Mouse (Mus musculus) mammary gland, adult 2 months (tissue): ENCODE results near the gene Zfp598. TPM values are rescaled to one million over a fixed set of nuclear protein-coding genes. Genes with fewer than 3 reads are reported as not detected.

Source experiments
- polyA plus RNA-seq: library from polyadenylated mRNA; depleted of rRNA; stranded (reverse); fragments of >200 nt; gene quantifications from 2 replicates; pipeline ENCODE4 v1.2.3, GENCODE M21; 2012; ENCODE audit warnings: low replicate concordance; rRNA removed

Gene Zfp598
- 81.2 and 105 TPM in 2 replicates for polyA plus RNA-seq

GRCm38 (mm10) chr17:24669545-24670245, at the start of gene Zfp598:
Zfp598 (plus strand) TSS chr17:24669687.

GRCm38 (mm10) chr17:24632167-24632812, 37.2 kb upstream of the Zfp598 start, which contains the start of the genes Tsc2 and Nthl1:
Tsc2 (minus strand) TSS chr17:24632630.
Nthl1 (plus strand) TSS chr17:24632680.

GRCm38 (mm10) chr17:24650070-24650616, 19.3 kb upstream of the Zfp598 start, which contains the start of gene Slc9a3r2:
Slc9a3r2 (minus strand) TSS chr17:24650327.

GRCm38 (mm10) chr17:24658017-24658758, 11.3 kb upstream of the Zfp598 start, which contains the start of gene Npw:
Npw (minus strand) TSS chr17:24658457.

GRCm38 (mm10) chr17:24689251-24690081, 20.0 kb downstream of the Zfp598 start, which contains the start of gene Syngr3:
Syngr3 (minus strand) TSS chr17:24689955.

GRCm38 (mm10) chr17:24696011-24696697, 26.7 kb downstream of the Zfp598 start, which contains the start of the genes Gfer and Noxo1:
Gfer (minus strand) TSS chr17:24696156.
Noxo1 (plus strand) TSS chr17:24696234.

GRCm38 (mm10) chr17:24706982-24707800, 37.7 kb downstream of the Zfp598 start, which contains the start of gene Tbl3:
Tbl3 (minus strand) TSS chr17:24707660.

GRCm38 (mm10) chr17:24717943-24718342, 48.5 kb downstream of the Zfp598 start, which contains the start of the genes Rnf151 and Rps2:
Rnf151 (minus strand) TSS chr17:24718063.
Rps2 (plus strand) TSS chr17:24718116.

GRCm38 (mm10) chr17:24724184-24724583, 54.7 kb downstream of the Zfp598 start, which contains the start of gene Ndufb10:
Ndufb10 (minus strand) TSS chr17:24724478.

GRCm38 (mm10) chr17:24727618-24728017, 58.1 kb downstream of the Zfp598 start, which contains the start of gene Rpl3l:
Rpl3l (plus strand) TSS chr17:24727820.

Other genes with a start within 250 kb of the Zfp598 start
- gene Eci1, start 243.0 kb upstream of the Zfp598 start, polyA plus RNA-seq, result 170 and 281 TPM in 2 replicates
- 6.9 and 11.5 TPM in 2 replicates for gene Dnase1l2, start 226.6 kb upstream of the Zfp598 start, polyA plus RNA-seq
- gene E4f1, start 199.4 kb upstream of the Zfp598 start, polyA plus RNA-seq, result 84.4 and 102 TPM in 2 replicates
- gene Pgp, start 199.3 kb upstream of the Zfp598 start, polyA plus RNA-seq, result 58.4 and 88.6 TPM in 2 replicates
- 2.1 and 3.1 TPM in 2 replicates for gene Bricd5, start 195.8 kb upstream of the Zfp598 start, polyA plus RNA-seq
- gene Mlst8, start 190.6 kb upstream of the Zfp598 start, polyA plus RNA-seq, result 36.1 and 68.2 TPM in 2 replicates
- gene Caskin1, start 181.1 kb upstream of the Zfp598 start, polyA plus RNA-seq, result 1.3 and 1.4 TPM in 2 replicates
- gene Traf7, start 141.7 kb upstream of the Zfp598 start, polyA plus RNA-seq, result 207 and 225 TPM in 2 replicates
- 1.3 and 1.8 TPM in 2 replicates for gene Rab26, start 135.5 kb upstream of the Zfp598 start, polyA plus RNA-seq
- gene Pkd1, start 119.9 kb upstream of the Zfp598 start, polyA plus RNA-seq, result 78.7 and 102 TPM in 2 replicates
- gene Tsc2, start 37.1 kb upstream of the Zfp598 start, polyA plus RNA-seq, result 176 and 242 TPM in 2 replicates
- 11.9 and 14.0 TPM in 2 replicates for gene Nthl1, start 37.0 kb upstream of the Zfp598 start, polyA plus RNA-seq
- 101 and 134 TPM in 2 replicates for gene Slc9a3r2, start 19.4 kb upstream of the Zfp598 start, polyA plus RNA-seq
- 1.4 TPM in 2 replicates for gene Npw, start 11.2 kb upstream of the Zfp598 start, polyA plus RNA-seq
- 0.53 and 0.68 TPM in 2 replicates for gene Syngr3, start 20.3 kb downstream of the Zfp598 start, polyA plus RNA-seq
- gene Gfer, start 26.5 kb downstream of the Zfp598 start, polyA plus RNA-seq, result 19.5 and 47.8 TPM in 2 replicates
- gene Noxo1, start 26.5 kb downstream of the Zfp598 start, polyA plus RNA-seq, result 15.3 and 20.5 TPM in 2 replicates
- gene Tbl3, start 38.0 kb downstream of the Zfp598 start, polyA plus RNA-seq, result 68.7 and 69.0 TPM in 2 replicates
- gene Rnf151, start 48.4 kb downstream of the Zfp598 start, polyA plus RNA-seq, result 0.29 and 0.32 TPM in 2 replicates
- 3,623 and 3,713 TPM in 2 replicates for gene Rps2, start 48.4 kb downstream of the Zfp598 start, polyA plus RNA-seq
- 314 and 333 TPM in 2 replicates for gene Ndufb10, start 54.8 kb downstream of the Zfp598 start, polyA plus RNA-seq
- 0.10 and 83.4 TPM in 2 replicates for gene Rpl3l, start 58.1 kb downstream of the Zfp598 start, polyA plus RNA-seq
- 103 and 146 TPM in 2 replicates for gene Msrb1, start 67.0 kb downstream of the Zfp598 start, polyA plus RNA-seq
- 20.7 and 49.9 TPM in 2 replicates for gene Hs3st6, start 83.3 kb downstream of the Zfp598 start, polyA plus RNA-seq
- 0.16 TPM in 1 of 2 replicates, not detected in the other for gene Meiob, start 134.6 kb downstream of the Zfp598 start, polyA plus RNA-seq
- gene Hagh, start 170.5 kb downstream of the Zfp598 start, polyA plus RNA-seq, result 160 and 221 TPM in 2 replicates
- 13.5 and 15.0 TPM in 2 replicates for gene Fahd1, start 180.7 kb downstream of the Zfp598 start, polyA plus RNA-seq
- gene Igfals, start 196.3 kb downstream of the Zfp598 start, polyA plus RNA-seq, result 66.4 and 103 TPM in 2 replicates
- 35.0 and 44.2 TPM in 2 replicates for gene Nubp2, start 216.7 kb downstream of the Zfp598 start, polyA plus RNA-seq
- 84.0 and 161 TPM in 2 replicates for gene Spsb3, start 217.0 kb downstream of the Zfp598 start, polyA plus RNA-seq
- 35.4 and 48.3 TPM in 2 replicates for gene Eme2, start 225.4 kb downstream of the Zfp598 start, polyA plus RNA-seq
- gene Mrps34, start 225.4 kb downstream of the Zfp598 start, polyA plus RNA-seq, result 108 and 263 TPM in 2 replicates
- 50.7 and 54.5 TPM in 2 replicates for gene Nme3, start 226.8 kb downstream of the Zfp598 start, polyA plus RNA-seq